ENCODE assay signal across 12 mouse cellular contexts in genomic region chr16:46878739-46879138, GRCm38 (mm10).
"Had no signal": no experiment of that assay in that cellular context is flagged by ENCODE, and none has a peak within 500 bp of the region (broad histone marks: within the 10 kb centered on the region; RNA-seq: fewer than 3 reads in every experiment).

No protein-coding gene starts in this region.

- DNase-seq: lung, adult 18-20 months; lung, embryonic 14.5 days; lung, postnatal 10 days; lung, postnatal 4 days; midbrain, embryonic 14.5 days; retina, postnatal 1 day; right cerebral cortex, postnatal 25 days; right cerebral cortex, postnatal 4 days; spleen, adult 18-20 months; thymus, adult 2 months; thymus, postnatal 25 days; thymus, postnatal 4 days had no signal
